Mouse (Mus musculus) small intestine, adult 2 months (tissue): Measurements from ENCODE around the gene Lmod3. TPM values are rescaled to one million over a fixed set of nuclear protein-coding genes. Genes with fewer than 3 reads are reported as not detected.

Source experiments
- H3K27ac ChIP-seq: fragments of 200-500 bp; 2 replicates; pipeline ENCODE4 v1.5.1; 2012; ENCODE audit warnings: low read depth, low read length, control low read depth, inconsistent platforms; ENCODE audit not compliant: insufficient read depth
- H3K27me3 ChIP-seq: fragments of 200-500 bp; 2 replicates; pipeline ENCODE4 v1.6.1; 2012; ENCODE audit warnings: mild to moderate bottlenecking, moderate library complexity, low read length, inconsistent platforms; ENCODE audit not compliant: control insufficient read depth, insufficient read depth
- H3K36me3 ChIP-seq: fragments of 200-500 bp; 2 replicates; pipeline ENCODE4 v1.6.1; 2012; ENCODE audit warnings: mild to moderate bottlenecking, low read length, control low read depth, inconsistent platforms; ENCODE audit not compliant: control insufficient read depth, insufficient read depth
- H3K4me1 ChIP-seq: fragments of 200-500 bp; 2 replicates; pipeline ENCODE4 v1.6.1; 2012; ENCODE audit warnings: low read length, inconsistent platforms, mixed read lengths; ENCODE audit not compliant: control insufficient read depth, insufficient read depth, insufficient read length
- H3K4me3 ChIP-seq: fragments of 200-500 bp; 2 replicates; pipeline ENCODE4 v1.5.1; 2012; ENCODE audit warnings: low read depth, mild to moderate bottlenecking, control low read depth, inconsistent platforms, low read length, moderate library complexity
- CTCF ChIP-seq: fragments of 200-500 bp; IDR thresholded peaks from 2 replicates; pipeline ENCODE4 v1.5.1; 2012; ENCODE audit warnings: low read depth, mild to moderate bottlenecking, control low read depth, inconsistent platforms, low read length, moderate library complexity, mixed read lengths; ENCODE audit not compliant: insufficient replicate concordance, insufficient read length; ENCODE audit errors: extremely low read depth
- POLR2A ChIP-seq: fragments of 200-500 bp; IDR thresholded peaks from 2 replicates; pipeline ENCODE4 v1.6.1; 2012; ENCODE audit warnings: low read depth, mild to moderate bottlenecking, control low read depth, inconsistent platforms, low read length, moderate library complexity
- WGBS: fragments of 180-500 bp; shearing (Covaris S2); methylation state at CpG from one replicate; pipeline ENCODE4 v1.1.7; 2018; 5-methylcytosine and 5-hydroxymethylcytosine counted together
- polyA plus RNA-seq: library from polyadenylated mRNA; depleted of rRNA; stranded (reverse); fragments of >200 nt; gene quantifications from 2 replicates; pipeline ENCODE4 v1.2.3, GENCODE M21; 2012

Lmod3 gene
- polyA plus RNA-seq, 1 experiment, result not detected

DNA sequence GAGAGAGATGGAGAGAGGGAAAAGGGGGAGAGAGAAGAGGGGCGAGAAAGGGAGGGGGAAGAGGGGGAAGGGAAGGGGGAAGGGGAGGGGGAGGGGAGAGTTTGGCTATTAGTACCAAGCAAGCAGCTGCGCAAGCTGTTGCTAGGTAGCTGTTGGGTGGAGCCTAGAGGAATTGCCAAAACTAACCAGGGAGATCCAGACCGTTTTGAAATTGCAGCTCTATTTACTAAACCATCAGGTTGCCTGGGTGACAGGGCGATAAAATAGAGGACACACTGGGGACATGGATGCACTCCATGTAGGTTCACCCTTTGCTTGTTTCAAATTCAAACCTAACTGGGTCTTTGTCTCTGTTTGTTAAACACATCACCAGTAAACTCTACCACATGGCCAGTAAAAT is 23.8 kb upstream of the Lmod3 start:
- 27% methylated on average over 4 of the region's 4 CpGs for WGBS
- Histone ChIP-seq H3K27ac (no peak overlapping the region), H3K4me1 (peaks cover 9% of the 10 kb centered on the region; the same call in 1 of the 2 replicates), H3K4me3 (no peak overlapping the region), H3K27me3 (no peaks in the 10 kb centered on the region), H3K36me3 (no peaks in the 10 kb centered on the region)
- TF ChIP-seq CTCF, result no peak
- no peak for TF ChIP-seq POLR2A

DNA sequence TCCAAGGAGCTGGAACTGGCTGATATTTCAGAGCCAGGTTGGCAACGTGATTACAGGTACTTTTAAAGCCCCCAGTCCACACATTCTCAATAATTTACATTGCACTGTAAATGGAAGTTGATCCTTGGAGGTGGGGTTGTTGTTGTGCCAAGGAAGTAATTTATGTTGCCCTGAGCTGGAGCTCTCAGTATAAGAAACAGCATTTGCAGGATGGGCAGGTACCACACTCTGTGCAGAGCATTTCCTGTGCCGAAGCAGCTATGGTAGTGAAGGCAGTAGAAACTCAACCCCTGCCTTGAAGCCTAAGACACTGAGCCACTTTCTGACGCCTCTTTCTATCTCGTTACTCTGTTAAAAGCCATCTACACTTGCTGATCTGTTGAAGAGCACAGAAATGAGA is 23.2 kb upstream of the Lmod3 start:
- 52% methylated on average over 4 of the region's 4 CpGs for WGBS
- no peak for TF ChIP-seq CTCF
- no peak overlapping the region for H3K4me3 ChIP-seq
- H3K27me3 ChIP-seq, result no peaks in the 10 kb centered on the region
- H3K4me1 ChIP-seq, result peaks cover 9% of the 10 kb centered on the region; the same call in 1 of the 2 replicates
- no peaks in the 10 kb centered on the region for H3K36me3 ChIP-seq
- H3K27ac ChIP-seq, result no peak overlapping the region

DNA sequence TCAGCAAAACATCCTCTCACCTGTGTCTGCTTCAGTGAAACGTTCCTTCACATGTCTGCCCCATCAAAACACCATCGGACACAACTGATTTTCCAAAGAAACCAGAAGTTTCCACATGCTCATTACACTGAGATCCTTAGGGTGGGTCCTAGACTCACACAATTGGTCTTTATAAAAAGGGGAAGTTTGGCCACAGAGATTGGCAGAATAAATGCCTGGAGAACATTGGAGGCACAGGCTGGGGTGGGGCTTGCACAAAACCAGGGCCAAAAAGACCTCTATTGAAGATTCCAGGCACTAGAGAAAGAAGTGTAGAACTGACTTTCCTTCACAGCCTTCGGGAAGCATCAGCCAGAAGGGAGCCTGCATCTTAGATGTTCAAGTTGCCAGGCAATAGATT is 21.2 kb upstream of the Lmod3 start:
- TF ChIP-seq CTCF (no peak), POLR2A (no peak)
- WGBS, result 82% methylated on average over 3 of the region's 3 CpGs
- peaks cover 7% of the 10 kb centered on the region; the same call in 1 of the 2 replicates for H3K4me1 ChIP-seq
- H3K27me3 ChIP-seq, result no peaks in the 10 kb centered on the region
- no peaks in the 10 kb centered on the region for H3K36me3 ChIP-seq
- no peak overlapping the region for H3K27ac ChIP-seq
- no peak overlapping the region for H3K4me3 ChIP-seq

DNA sequence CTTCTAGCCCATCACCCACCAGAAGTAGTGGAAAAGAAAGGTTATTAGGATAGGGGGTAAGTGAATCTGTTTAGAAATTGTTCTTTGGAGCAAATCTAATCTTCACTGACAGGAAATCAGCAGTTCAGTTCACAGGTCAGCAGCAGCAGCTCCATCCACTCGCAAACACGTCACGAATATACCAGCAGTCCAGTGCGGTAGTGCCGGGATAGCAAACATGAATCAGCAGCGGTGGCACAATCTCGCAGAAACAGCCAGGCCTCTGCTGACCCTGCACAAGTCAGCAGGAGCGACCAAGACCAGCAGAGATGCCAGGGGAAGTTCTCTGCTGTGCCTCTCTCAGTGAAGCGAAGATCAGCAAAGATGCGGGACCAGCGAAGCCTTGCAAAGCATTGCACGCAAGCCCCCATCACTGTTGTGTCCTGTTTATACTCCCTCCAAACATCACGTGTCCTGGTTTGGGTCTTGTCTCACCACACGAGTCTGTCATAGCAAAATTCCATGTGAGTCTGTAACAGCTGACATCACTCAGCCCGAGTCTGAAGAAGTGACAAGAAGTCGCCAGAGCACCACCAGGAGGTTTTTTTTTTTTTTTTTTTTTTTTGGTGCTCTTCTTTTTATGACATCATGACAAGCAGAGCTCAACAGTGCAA is 20.6 kb upstream of the Lmod3 start:
- H3K27ac ChIP-seq, result no peak overlapping the region
- no peaks in the 10 kb centered on the region for H3K36me3 ChIP-seq
- no peak overlapping the region for H3K4me3 ChIP-seq
- TF ChIP-seq POLR2A (no peak), CTCF (no peak)
- WGBS, result 82% methylated on average over 16 of the region's 16 CpGs
- no peaks in the 10 kb centered on the region for H3K27me3 ChIP-seq
- peaks cover 4% of the 10 kb centered on the region; the same call in 1 of the 2 replicates for H3K4me1 ChIP-seq

DNA sequence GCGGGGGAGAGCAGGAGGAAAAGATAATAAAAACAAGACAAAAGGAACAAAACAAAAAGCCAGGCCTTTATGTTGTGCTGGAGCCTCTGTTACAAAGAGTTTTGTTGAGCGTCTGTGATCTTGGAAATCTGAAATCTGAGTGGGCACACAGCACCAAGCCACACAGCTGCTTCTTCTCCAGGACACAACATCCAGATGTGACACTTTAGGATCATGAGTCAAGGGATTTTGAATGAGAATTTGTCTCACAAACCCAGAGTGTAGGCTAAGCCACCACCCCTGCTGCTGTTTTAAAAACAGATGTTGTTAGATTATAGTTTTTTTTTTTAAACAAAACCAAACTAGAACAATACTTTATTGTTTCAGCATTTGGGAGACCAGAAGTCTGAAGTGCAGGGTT is 19.8 kb upstream of the Lmod3 start:
- Histone ChIP-seq H3K27ac (no peak overlapping the region), H3K27me3 (no peaks in the 10 kb centered on the region), H3K4me3 (no peak overlapping the region), H3K4me1 (peaks cover 3% of the 10 kb centered on the region; the same call in 1 of the 2 replicates), H3K36me3 (no peaks in the 10 kb centered on the region)
- TF ChIP-seq POLR2A, result no peak
- no peak for TF ChIP-seq CTCF
- WGBS, result 88% methylated on average over 2 of the region's 2 CpGs

DNA sequence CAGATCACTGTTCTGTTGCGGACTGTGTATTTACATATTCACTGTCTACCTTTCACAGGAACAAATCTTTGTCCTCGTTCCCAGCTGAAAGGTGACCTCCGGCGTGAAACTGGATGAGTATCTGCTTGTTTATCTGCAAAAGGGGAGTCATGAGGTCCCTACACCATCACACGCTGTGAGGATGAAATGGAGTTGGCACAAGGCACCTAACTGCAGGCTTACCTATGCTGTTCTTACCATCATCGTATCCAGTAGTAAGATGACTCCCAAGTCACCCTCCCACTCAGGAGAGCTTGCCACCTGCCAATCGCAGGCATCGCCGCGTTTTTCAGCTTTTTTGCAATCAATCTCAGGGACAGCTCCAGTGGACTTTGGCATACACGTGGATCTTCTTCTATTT is 17.0 kb upstream of the Lmod3 start:
- TF ChIP-seq POLR2A (no peak), CTCF (no peak)
- 78% methylated on average over 11 of the region's 11 CpGs for WGBS
- no peak overlapping the region for H3K27ac ChIP-seq

DNA sequence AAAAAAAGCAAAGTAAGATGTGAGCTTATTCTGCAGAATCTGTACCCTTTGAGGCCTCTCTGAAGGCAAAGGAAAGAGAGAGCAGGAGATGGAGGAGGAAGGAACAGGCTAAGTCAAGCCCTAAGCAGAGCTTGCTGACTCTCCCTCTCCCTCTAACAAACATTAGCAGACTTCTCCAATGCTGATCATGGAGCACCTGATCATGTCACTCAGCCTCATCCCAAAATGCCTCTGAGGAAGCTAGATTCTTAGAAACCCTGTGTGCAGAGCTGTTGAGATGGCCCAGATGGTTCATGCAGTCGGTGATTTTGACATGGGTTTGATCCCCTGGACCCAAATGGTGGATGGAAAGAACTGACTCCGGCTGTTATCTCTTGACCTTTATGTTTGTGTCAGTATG is 14.6 kb upstream of the Lmod3 start:
- TF ChIP-seq POLR2A, result no peak
- no peak for TF ChIP-seq CTCF
- H3K4me1 ChIP-seq, result no peaks in the 10 kb centered on the region
- WGBS, result 90% methylated on average over 2 of the region's 2 CpGs
- H3K4me3 ChIP-seq, result no peak overlapping the region
- H3K36me3 ChIP-seq, result no peaks in the 10 kb centered on the region
- H3K27me3 ChIP-seq, result no peaks in the 10 kb centered on the region
- no peak overlapping the region for H3K27ac ChIP-seq

More for the DNA sequence above, 17.0 kb upstream of the Lmod3 start:
- H3K4me1 ChIP-seq, result no peaks in the 10 kb centered on the region
- H3K27me3 ChIP-seq, result no peaks in the 10 kb centered on the region
- H3K36me3 ChIP-seq, result no peaks in the 10 kb centered on the region
- H3K4me3 ChIP-seq, result no peak overlapping the region
